Mouse (Mus musculus): ENCODE results near the gene Ciao2b.
A peak's percentile ranks its signal among the peaks of the same experiment; 100 is the strongest.
"Not testable (repeated sequence)": the region's sequence is repeated elsewhere in the genome, so short reads cannot be mapped to it uniquely, and the experiment has no call there.

The Ciao2b gene

DNA sequence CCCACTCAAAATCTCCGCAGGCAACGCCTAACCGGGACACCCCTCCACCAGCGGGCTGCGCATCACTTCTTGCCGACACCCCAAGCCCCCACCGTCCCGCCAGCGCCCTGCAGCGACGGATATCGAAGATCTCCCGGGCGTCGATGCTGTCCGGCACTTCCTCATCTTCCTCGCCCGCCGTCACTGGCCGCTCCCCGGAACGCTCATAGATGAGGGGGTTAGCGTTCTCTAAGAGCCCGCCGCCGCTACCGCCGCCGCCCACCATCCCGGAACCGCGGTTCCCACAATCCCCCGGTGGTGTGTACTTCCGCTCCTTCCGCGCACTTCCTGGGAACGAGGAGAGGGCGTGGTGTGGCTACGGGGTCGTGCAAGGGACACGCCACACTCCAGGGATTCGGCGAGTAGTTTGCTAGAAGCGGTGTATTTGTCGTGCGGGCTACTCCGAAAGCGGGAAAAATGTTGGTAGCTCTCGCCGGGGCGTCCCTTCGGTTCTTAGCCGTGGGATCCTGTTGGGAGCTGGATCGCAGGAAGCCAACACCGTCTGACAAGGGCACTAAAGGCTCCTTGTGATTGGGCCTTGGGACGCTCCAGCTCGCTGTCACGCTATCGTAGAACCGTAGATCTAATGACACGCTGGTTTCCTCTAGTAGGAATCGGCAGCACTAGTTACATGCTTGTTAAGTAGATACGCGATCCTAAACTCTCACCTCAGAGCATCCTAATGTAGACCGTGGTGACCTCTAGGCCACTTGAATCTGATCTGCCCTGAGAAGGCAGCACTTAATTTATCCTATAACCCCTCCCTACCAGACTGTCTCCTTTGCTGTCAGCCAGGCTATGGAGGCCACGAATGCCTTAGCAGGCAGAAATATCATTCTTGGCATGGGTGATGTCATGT lies at the start of gene Ciao2b:
Ciao2b (minus strand) TSS at position 540 of the 898 bp plus-strand sequence.
- DNase-seq (ENCODE audit: low spot score in 2 of 2), result peak; percentile 87 to 88

DNA sequence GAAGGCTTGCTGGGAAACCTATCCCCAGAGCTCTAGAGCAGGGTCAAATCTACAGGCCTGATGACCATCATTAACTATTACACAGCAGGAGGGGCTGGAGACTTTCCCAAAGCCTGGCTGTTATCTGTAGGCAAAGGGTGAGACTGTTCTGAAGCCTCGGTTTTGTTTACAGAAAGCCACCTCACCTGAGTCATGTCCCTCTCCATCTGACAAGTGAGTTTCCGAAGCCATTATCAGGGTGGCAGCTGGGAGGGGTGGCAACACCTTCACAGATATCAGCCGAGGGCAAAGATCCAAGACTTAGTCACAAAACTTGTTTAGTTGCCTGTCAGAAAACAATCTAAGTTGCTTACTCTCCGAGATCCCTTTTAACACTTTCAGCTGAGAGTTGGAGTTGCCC lies 46.7 kb upstream of the Ciao2b start:
- no peak for DNase-seq (ENCODE audit: low spot score in 2 of 2)

DNA sequence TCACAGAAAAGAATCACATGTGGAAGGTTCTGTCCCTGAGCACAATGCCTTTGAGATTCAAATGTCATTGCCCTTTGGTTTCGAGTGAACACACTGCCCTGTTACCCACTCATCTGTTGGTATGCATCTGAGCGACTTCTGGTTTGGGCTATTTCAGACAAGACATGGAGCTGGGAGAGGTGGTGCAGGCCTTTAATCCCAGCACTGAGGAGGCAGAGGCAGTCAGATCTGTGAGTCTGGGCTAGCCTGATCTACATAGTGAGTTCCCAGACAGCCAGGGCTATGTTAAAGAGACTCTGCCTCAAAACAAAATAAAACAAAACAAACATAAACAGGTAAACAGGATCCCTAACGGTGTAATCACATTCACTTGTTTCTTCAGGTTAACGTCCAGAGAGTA lies 13.8 kb upstream of the Ciao2b start:
- no peak for DNase-seq (ENCODE audit: low spot score in 2 of 2)

DNA sequence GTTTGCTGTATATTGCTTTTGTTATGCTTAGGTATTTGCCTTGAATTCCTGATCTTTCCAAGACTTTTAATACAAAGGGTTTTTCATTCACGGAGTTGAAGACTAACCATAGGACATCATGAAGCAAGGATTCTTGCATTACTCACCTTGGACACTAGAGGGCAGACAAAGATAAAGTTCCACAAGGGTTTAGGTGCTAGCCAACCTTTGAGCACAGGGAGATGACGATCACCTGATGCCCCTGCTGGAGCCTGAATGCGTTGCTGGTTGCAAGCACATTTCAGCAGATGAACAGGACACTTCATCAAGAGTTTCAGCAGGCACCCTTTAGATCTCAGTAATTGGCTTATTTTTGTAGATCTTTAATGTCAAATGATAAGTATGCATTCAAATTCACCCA lies 13.2 kb upstream of the Ciao2b start:
- peak; percentile 48 to 57 for DNase-seq (ENCODE audit: low spot score in 2 of 2)

DNA sequence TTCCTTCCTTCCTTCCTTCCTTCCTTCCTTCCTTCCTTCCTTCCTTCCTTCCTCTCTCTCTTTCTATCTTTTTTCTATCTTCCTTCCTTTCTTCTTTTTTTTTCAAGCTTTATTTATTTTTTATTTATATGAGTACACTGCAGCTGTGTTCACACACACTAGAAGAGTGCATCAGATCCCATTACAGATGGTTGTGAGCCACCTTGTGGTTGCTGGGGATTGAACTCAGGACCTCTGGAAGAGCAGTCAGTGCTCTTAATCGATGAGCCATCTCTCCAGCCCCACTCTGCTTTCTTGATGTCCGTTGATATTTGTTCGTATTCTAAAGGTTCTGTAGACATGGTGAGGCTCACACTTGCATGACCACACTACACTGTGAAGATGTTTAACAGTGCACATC lies 2.4 kb upstream of the Ciao2b start:
- not testable (repeated sequence) for DNase-seq (ENCODE audit: low spot score in 2 of 2)

DNA sequence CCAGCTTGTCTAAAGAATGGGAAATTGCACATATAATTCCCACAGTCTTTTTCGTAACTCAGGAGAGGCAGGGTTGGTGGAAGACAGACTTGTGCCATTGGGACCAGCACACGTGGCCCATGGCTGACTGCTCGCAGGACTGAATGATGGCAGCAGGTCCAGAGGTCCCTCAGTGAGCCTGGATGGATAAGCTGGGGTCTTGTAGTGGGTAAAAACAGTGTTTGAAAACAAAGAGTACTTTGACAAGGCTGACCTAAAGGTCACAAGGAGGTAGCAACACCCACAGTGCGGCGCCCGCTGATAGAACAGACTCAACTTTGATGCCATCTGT lies 524 bp upstream of the Ciao2b start:
- no peak for DNase-seq (ENCODE audit: low spot score in 2 of 2)

DNA sequence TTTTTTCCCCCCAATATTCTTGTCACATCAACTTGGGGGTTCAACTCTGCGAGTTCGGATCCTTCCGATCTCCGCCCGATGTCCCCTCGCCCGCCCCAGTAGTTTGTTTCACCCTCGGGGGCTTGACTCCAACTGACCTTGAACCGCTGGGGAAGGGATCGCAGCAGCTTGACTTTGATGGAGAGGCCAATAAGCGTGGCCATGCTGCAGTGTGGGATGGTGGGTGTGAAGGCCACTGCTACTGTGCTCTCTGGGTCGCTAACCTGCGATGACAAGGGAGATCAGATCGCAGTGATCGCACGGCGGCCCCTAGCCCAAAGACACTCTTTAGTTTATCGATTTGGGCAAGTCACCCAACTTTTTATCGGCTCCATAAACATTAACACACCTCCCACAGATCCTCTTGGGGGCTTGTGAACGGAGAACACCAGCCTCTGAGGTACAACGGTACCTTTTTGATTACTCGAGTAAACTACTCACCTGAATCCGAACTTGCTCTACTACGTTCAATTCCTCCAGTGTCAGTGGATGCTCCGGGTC lies 864 bp downstream of the Ciao2b start:
- DNase-seq (ENCODE audit: low spot score in 2 of 2), result no peak

DNA sequence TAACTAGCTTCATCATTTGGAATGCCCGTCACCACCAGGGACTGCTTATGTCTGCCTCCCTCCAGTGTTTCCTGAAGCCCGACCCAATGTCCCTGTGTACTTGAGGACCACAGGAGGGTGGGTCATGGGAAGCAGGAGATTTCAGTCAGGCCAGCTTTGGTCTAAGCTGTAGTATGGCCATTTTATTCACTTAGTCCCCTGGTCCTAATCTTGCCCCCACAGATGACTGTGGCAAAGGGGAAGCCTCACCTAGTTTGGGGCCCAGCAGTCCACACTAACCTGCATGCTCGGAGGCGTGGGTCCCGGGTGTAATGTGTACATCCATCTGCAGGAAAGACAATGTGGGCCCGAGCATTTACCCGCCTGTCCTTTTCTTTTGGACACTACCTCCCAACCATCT lies 1.5 kb downstream of the Ciao2b start:
- no peak for DNase-seq (ENCODE audit: low spot score in 2 of 2)

DNA sequence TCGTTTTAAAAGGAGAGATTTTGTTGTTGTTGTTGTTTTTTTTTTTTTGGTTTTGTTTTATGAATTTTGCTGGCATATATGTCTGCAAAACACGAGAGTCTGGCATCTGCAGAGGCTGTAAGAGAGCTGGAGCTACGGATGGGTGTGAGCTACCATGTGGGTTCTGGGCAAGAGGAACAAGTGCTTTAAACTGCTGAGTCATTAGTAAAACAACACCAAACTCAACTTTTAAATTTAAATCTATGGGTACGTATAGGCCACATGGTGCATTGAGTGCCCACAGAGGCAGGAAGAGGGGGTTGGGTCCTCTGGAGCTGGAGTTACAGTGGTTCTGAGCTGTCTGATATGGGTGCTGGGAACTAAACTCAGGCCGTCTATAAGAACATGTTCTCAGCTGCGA lies 3.8 kb downstream of the Ciao2b start:
- DNase-seq (ENCODE audit: low spot score in 2 of 2), result no peak

DNA sequence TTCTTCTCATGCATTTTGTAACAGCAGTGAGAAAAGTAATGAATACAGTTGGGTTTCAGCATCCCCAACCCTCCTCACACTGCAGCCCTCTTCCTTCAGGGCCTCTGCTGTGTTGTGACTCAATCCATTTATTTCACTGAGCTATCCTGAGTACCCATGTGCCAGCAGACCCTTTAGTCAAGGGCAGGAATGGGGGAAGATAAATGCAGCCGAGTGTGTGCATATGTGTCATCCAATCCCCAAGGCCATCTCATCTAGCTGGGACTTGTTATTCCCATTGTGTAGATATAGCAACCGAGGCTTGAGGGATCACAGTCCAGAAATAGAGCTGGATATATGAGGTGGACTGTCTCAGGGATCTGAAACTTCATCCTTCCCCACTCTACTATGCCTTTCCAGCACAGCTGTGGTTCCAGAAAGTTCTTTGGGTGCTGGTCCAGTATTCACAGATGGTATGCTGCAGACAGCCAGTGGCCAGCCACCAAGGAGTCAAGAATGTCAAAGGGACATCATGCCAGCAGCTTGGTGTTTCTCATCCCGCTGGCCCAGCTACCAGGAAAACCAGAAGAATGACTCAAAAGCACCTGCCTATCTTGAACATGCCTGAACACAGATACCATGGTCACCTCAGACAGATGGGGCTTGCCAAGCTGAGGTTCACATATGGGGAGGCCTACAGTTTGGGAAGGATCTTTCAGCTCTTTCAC lies 6.6 kb downstream of the Ciao2b start:
- DNase-seq (ENCODE audit: low spot score in 2 of 2), result no peak

DNA sequence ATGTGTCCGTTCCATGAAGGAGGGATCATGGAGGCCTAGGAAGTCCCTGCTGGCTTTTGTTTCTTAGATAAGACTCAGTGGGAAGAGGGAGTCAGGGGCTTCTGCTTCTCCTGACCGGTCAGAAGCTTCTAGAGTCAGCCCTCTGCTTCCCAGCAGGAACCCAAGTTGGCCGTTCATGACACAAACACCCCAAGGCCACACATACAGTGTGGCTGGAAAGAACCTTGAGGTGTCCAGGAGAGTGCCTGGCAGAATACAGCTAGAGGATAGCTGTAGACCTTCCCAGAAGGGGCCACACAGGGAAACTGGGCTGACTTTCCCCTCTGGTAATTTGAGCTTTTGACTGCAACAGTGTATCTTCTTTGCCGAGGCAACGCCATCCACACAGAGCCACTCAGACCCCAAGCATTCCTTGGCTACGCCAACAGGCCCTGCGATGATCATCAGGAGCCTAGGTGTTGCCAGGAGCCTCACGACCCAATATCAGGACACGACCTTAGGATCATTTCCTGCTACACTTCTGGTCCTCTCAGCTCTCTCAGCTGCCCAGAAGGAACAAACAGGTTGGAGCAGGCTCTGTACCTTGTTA lies 8.5 kb downstream of the Ciao2b start:
- DNase-seq (ENCODE audit: low spot score in 2 of 2), result no peak

DNA sequence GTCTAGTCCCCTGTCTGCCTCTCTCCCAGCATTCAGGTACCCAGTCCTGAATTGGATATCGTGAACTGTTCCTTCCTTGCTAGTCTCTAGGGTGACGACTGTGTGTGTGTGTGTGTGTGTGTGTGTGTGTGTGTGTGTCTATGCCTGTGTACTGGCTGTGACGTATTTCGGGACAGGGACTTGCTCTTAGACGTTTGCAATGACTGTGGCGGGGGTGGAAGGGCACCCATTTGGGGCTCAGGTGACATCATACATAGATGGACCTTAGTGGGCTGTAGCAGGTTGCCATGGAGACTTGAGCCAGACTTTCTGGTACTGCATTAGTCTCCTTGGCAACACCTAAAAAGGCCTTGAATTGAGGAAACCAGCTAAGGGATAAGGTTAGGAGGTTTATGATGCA lies 9.3 kb downstream of the Ciao2b start:
- no peak for DNase-seq (ENCODE audit: low spot score in 2 of 2)

DNA sequence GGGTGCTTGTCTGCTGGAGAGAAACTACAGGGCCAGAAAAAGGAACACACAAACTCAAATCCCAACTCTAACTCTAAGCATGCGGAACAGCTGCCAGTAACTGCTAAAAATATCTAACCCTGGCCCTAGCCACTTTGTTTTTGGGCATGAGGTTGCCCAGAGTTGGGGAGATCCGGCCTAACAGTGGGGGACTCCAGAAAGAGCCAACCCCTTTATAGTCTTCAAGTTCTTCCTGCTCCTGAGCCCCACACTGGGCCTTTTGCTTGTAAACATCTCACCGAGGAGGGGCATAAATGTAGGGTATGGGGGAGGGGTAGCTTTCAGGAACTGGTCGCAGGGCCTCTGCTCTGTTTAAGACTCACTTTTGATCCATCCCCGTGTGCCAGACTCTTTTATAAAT lies 9.8 kb downstream of the Ciao2b start:
- DNase-seq (ENCODE audit: low spot score in 2 of 2), result no peak

DNA sequence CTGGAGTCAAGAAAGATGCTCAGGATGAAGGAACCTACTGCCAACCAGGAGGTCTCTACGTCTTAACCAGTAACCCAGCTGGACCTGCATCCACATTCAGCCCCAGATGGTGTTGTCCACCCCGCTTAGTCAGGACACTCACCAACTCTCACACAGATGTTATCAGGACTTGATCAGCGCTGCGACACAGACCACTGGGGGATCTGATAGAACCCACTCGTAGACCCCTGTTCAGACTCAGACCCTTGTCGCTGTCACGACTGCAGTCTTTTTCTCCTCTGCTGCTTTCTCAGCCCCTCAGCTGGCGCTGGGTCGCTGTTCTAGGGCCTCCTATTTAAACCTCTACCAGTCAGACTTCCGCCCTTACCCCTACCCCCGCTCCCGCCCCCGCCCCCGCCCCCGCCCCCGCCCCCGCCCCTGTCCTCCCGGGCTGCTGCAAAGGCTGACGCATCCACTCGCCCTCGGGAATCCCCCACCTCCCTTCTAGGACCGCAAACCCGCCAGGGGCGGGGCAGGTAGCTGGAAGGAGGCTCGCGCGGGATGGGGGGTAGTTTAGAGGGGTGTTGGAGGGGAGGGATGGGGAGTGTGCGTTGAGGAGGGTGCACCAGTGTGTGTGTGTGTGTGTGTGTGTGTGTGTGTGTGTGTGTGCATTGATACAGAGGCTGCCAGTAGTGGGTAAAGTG lies 10.6 kb downstream of the Ciao2b start, which contains the start of gene Rrad:
Rrad (minus strand) TSS at position 347 of the 683 bp plus-strand sequence.
- DNase-seq (ENCODE audit: low spot score in 2 of 2), result peak in 1 of 2 experiments; percentile 24

DNA sequence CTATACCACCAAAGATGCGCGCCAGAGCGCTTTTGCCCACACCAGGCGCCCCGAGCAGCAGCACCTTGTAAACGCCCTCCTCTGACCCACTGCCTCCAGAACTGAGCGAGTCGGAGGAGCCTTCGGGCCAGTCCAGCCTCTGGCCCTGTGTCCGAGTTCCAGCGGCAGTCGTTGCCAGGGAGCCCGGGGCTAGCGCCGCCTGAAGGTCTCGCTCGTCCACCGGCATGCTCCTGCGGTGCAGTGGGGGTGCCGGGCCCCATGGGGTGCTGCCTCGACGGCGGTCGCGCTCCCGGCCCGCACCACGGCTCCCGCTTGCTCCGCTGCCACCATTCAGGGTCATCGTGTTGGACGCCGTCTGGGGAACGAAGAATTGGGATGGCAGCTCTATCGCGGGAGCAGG lies 11.2 kb downstream of the Ciao2b start:
- DNase-seq (ENCODE audit: low spot score in 2 of 2), result no peak

DNA sequence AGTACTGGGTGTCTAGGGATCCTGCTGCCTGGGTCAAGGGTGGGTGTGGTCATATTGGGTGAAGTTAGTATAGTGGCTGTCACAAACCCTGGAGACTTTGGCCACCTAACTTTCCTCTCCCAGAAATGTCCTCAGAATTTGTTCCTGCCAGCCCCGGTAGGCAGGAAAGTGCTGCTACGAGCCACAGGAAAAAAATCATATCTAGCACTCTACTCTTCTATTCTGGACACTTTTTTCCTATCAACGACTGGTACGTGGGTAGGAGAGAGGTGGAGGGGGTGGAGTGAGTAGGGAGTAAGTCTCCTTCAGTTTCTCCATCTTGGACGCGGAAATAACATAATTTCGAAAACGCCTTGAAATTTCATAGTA lies 11.7 kb downstream of the Ciao2b start:
- no peak for DNase-seq (ENCODE audit: low spot score in 2 of 2)

DNA sequence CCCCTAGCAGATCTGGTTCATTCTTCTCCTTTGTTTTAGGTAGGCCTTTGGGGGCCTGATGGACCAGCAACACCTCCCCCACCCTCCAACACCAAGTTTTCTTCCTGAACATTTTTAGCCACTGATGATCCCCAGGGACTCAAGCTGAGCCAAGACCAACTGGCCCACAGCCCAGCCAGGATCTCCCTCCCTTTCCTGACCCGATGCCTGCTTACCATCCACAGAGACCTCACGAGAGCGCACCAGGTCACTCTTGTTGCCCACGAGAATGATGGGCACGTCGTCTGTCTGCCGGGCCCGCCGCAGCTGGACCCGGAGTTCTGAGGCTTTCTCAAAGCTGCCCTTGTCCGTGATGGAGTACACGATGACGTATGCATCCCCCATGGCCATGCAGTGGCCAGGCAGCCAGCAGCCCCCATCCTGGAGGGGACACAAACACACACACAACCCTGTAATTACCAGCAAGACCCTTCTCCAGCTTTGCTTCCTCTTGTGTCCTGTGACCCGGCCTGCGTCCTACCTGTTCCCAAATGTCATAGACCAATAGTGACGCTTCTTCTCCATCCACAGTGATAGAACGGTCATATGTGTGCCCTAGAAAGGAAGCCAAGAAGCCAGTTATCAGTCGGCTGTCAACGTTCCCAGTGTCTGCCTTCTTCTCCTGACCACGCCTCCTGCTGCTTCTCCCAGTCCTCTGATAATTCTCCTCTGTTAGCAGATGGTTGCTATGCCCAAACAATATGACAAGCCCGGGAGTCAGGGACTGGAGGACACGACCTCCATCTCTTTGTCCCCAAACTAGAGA lies 12.3 kb downstream of the Ciao2b start:
- peak in 1 of 2 experiments; percentile 56 for DNase-seq (ENCODE audit: low spot score in 2 of 2)

DNA sequence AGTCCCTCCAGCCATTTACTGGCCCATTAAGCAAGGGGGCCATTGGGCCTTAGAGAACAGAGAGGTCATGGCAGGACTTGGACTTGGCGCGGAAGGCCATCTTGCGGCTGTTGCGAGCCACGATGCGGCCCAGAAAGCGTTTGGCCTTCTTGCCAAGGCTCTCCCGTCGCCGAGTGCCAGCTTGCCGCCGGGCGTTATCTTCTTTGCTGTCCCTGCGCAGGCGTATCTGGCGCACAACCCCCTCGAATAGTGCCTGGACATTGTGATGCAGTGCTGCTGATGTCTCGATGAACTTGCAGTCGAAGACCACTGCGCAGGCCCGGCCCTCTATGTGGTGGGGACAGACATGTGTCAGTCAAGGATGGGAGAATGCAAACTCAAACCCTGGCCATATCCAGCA lies 13.4 kb downstream of the Ciao2b start:
- DNase-seq (ENCODE audit: low spot score in 2 of 2), result no peak

DNA sequence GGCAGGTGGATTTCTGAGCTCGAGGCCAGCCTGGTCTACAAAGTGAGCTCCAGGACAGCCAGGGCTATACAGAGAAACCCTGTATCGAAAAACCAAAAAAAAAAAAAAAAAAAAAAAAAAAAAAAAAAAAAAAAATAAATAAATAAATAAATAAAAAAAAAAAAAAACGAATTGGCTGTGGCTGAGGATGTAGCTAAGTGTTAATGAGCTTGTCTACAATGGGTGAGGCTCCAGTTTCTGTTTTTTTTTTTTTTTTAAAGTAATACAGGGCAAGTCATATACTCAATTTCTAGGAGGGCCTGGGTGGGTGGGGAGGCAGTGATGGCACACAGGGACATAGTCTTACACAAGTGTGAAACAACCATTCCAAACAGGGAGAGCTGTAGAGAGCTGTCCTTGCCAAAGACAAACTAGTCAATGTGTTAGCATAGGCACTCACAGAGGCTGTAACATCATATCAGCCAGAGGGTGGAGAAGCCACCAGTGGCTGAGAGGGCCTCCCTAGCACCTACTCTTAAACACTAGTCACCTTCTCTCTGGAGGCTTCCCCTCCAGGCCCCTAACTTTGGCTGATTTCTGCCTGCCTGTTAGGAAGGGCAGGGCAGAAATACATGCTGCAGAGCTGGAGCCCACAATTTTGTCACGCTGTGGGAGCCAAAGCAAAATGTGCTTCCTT lies 14.6 kb downstream of the Ciao2b start:
- DNase-seq (ENCODE audit: low spot score in 2 of 2), result no peak

DNA sequence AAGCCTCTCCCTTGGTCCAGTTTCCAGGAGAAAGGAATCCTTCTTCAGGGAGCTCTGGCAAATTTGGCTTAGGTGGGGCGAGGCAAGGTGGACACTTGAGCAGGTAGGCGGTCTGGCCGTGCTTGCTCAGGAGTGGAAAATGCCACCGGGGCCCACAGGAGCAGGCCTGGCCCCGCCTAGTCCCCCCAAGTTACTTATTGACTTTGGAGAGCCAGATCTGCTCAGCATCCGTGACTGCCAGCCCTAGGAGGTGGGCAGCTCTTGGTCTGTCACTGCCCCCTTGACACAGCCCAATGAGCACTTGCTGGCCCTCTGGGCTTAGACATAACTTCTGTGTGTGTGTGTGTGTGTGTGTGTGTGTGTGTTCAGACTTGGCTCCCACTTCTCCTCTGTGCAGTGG lies 17.6 kb downstream of the Ciao2b start, which contains the start of gene Cdh16:
Cdh16 (minus strand) TSS at position 236 of the 400 bp plus-strand sequence.
- no peak for DNase-seq (ENCODE audit: low spot score in 2 of 2)

Data from urinary bladder, postnatal 36 days (tissue).